Mouse (Mus musculus) intestine, embryonic 14.5 days (tissue): ENCODE data around the gene Lsr. TPM values are rescaled to one million over a fixed set of nuclear protein-coding genes. Genes with fewer than 3 reads are reported as not detected.

Experiments
- ATAC-seq: fragments of 200-750 bp; cut with Nextera tagmentation; replicated peaks from 2 replicates; pipeline ENCODE4 v1.8.0; 2017; ENCODE audit warnings: low read depth, moderate number of reproducible peaks, moderate TSS enrichment, moderate library complexity; ENCODE audit not compliant: low FRiP score, low TSS enrichment
- DNase-seq: peaks from one replicate; pipeline ENCODE4 v3.0.0-alpha.2; 2018; ENCODE audit warnings: low spot score
- H3K27ac ChIP-seq: fragments of 300-500 bp; sonication (generic); 2 replicates; pipeline ENCODE4 v1.5.1; 2014; ENCODE audit warnings: low read depth, mild to moderate bottlenecking, control low read depth
- H3K27me3 ChIP-seq: fragments of 300-500 bp; sonication (generic); replicated peaks from 2 replicates; pipeline ENCODE4 v1.6.1; 2014; ENCODE audit warnings: low read length, control low read depth; ENCODE audit not compliant: control insufficient read depth, insufficient read depth
- H3K36me3 ChIP-seq: fragments of 300-500 bp; sonication (generic); 2 replicates; pipeline ENCODE4 v1.6.1; 2014; ENCODE audit warnings: low read length, control low read depth; ENCODE audit not compliant: control insufficient read depth, insufficient read depth
- H3K4me1 ChIP-seq: fragments of 300-500 bp; sonication (generic); replicated peaks from 2 replicates; pipeline ENCODE4 v1.6.1; 2014; ENCODE audit warnings: low read length, control low read depth, mixed read lengths; ENCODE audit not compliant: control insufficient read depth, insufficient read depth
- H3K4me2 ChIP-seq: fragments of 300-500 bp; sonication (generic); 2 replicates; pipeline ENCODE4 v1.6.1; 2014; ENCODE audit warnings: low read length
- H3K4me3 ChIP-seq: fragments of 300-500 bp; sonication (generic); 2 replicates; pipeline ENCODE4 v1.5.1; 2014; ENCODE audit warnings: low read depth, low read length, control low read depth, mixed read lengths
- H3K9ac ChIP-seq: fragments of 300-500 bp; sonication (generic); 2 replicates; pipeline ENCODE4 v1.6.1; 2014; ENCODE audit warnings: mild to moderate bottlenecking, low read length
- H3K9me3 ChIP-seq: fragments of 300-500 bp; sonication (generic); 2 replicates; pipeline ENCODE4 v1.6.1; 2016; ENCODE audit warnings: low read length, control low read depth; ENCODE audit not compliant: control insufficient read depth
- WGBS: fragments of 180-500 bp; shearing (Covaris S2); extraction: QIAGEN DNeasy Blood & Tissue Kit; methylation state at CpG from one replicate; pipeline ENCODE4 v1.1.7; 2014; 5-methylcytosine and 5-hydroxymethylcytosine counted together
- polyA plus RNA-seq: library from polyadenylated mRNA; unstranded; fragments of >200 nt; fragmentation: Nextera tagmentation; extraction: Ambion mirVana; gene quantifications from 2 replicates; pipeline ENCODE4 v1.2.1, GENCODE M21; 2014

Lsr gene
- 123 and 135 TPM in 2 replicates for polyA plus RNA-seq

DNA sequence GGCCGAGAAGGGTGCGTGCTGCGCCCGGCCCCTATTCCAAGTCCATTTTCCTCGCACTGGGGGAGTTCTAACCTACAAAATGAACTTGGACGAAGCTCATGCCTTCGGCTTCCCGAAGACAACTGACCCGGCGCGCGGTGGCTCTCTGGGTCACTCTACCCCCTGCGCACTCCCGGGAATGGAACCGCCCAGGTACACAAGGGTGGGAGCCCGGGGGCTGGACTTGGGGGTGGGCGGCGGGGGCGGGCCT lies at the start of gene Lsr:
Lsr (minus strand) TSS at position 214 of the 250 bp plus-strand sequence.
- Histone ChIP-seq H3K27ac (peak within 1 kb of the TSS; percentile 81), H3K27me3 (0 out of 2 replicates have a peak, but pooled peaks cover 11% of the 10 kb centered on the region), H3K9me3 (no peaks in the 10 kb centered on the region), H3K9ac (peak within 1 kb of the TSS; percentile 66), H3K36me3 (peaks cover 11% of the 10 kb centered on the region; the same call in 1 of the 2 replicates), H3K4me2 (peak within 1 kb of the TSS; percentile 61), H3K4me1 (no peaks in the 10 kb centered on the region; the same call in 1 of the 2 replicates), H3K4me3 (peak within 1 kb of the TSS; percentile 47)
- WGBS: under 1% methylated on average over 19 of the region's 19 CpGs
- ATAC-seq (peak; percentile 91; the same call in 1 of the 2 replicates), DNase-seq (no peak)

DNA sequence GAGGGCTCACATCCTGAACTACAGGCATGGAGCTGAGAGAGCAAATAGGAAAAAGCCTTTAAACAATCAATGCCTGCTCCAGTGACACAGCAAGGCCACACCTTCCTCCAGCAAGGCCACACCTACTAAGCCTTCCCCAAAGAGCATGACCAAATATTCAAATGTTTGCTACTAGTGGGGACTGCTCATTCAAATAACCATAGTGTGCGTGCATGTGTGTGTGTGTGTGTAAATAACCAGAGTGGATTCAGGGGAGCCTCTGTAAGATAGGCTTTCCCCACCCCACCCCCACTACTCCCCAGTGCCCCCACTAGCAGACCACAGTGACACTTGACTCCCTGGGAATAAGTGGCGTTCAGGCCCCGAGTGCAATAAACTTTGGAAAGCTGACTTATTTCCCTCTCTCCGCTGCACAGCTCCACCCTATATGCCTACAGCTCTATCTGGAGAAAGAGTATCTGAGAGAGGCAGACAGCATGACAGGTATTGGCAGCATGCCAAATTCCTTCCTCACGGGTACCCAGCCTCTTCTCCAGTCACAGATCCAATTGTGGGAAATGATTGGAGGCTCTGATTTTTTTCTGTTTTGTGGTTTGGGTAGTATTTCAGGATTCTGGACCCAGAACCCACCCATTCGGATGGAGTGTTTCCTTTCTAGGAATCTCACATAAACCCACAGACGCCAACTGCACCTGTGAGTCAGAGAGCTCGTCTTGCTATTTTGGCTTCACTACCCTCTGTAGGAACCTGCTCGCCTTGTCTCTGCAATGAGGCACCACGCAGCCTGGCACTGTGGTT lies 44.0 kb upstream of the Lsr start:
- Histone ChIP-seq H3K27me3 (no peaks in the 10 kb centered on the region), H3K4me1 (peaks cover 10% of the 10 kb centered on the region; the same call in 1 of the 2 replicates), H3K36me3 (no peaks in the 10 kb centered on the region), H3K9me3 (no peaks in the 10 kb centered on the region), H3K9ac (no peak overlapping the region), H3K4me2 (no peak overlapping the region), H3K4me3 (no peak overlapping the region), H3K27ac (no peak overlapping the region)
- peak; percentile 63 for DNase-seq
- ATAC-seq: peak; percentile 74
- 37% methylated on average over 10 of the region's 10 CpGs for WGBS

DNA sequence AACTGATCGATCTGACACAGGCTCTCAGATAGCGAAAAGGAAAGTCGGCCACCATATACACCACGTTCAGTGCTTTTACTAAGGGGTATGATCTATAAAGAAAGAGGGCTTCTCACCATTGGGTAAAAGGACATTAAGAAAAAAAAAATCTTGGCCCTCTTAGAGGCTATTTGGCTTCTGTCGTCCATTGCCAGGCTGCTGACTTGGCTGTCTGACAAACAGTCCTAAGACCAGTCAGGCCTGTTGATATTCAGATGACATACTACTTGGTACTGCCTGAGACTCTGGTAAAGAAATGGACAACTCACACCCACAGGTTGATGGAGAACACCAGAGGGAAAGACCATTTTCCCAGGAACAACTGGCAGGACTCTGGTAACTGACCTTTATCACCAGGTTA lies 39.7 kb upstream of the Lsr start:
- Histone ChIP-seq H3K27ac (no peak overlapping the region), H3K36me3 (no peaks in the 10 kb centered on the region), H3K9me3 (no peaks in the 10 kb centered on the region), H3K27me3 (no peaks in the 10 kb centered on the region), H3K4me2 (no peak overlapping the region), H3K9ac (no peak overlapping the region), H3K4me1 (peaks cover 17% of the 10 kb centered on the region; the same call in 1 of the 2 replicates), H3K4me3 (no peak overlapping the region)
- DNase-seq (no peak), ATAC-seq (no peak)
- WGBS: 70% methylated on average over 5 of the region's 5 CpGs

DNA sequence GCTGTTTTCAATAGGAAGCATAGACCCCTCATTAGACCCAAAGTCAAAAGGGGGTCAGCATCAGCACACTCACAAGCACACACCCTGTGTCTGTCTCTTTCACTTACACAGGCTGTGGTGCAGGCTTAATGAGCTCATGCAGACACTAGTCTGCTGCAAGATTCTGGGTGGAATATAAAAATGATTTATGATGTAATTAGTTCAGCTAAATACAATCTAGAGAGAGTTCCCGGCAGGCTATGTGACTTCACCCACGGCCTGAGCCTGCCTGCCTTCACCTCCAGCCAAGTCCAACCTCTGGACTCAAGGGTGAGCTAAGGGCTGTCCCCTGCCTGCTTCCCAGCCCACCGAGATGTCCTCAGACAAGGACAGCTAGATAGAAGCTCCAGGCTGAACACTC lies 35.6 kb upstream of the Lsr start:
- Histone ChIP-seq H3K9ac (no peak overlapping the region), H3K36me3 (no peaks in the 10 kb centered on the region), H3K4me2 (no peak overlapping the region), H3K9me3 (no peaks in the 10 kb centered on the region), H3K27me3 (no peaks in the 10 kb centered on the region), H3K27ac (no peak overlapping the region), H3K4me3 (no peak overlapping the region), H3K4me1 (0 out of 2 replicates have a peak, but pooled peaks cover 7% of the 10 kb centered on the region)
- DNase-seq: no peak
- WGBS: 29% methylated on average over 3 of the region's 3 CpGs
- ATAC-seq: peak; percentile 64; the same call in 1 of the 2 replicates

DNA sequence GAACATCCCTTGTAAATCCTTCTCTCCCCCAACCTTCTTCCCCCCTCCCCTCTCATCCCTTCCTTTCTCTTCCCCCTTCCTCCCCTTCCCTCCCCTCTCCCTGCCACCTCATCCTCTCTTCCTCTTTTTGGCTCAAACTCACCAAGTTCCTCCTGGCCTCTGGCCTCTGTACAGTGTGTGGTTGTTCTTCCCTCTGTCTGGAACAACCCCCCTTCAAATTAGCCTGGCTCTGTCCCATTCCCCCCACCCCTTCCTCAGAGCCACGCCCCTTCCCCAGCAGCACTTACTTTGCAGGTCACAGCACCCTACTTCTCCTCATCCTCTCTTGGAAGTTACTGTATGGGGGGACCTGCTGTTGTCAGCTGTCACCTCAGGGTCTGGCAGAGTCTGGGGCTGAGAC lies 34.9 kb upstream of the Lsr start:
- Histone ChIP-seq H3K9me3 (no peaks in the 10 kb centered on the region), H3K9ac (no peak overlapping the region), H3K27me3 (no peaks in the 10 kb centered on the region), H3K4me3 (no peak overlapping the region), H3K4me1 (0 out of 2 replicates have a peak, but pooled peaks cover 7% of the 10 kb centered on the region), H3K27ac (no peak overlapping the region), H3K4me2 (no peak overlapping the region), H3K36me3 (no peaks in the 10 kb centered on the region)
- no peak for DNase-seq
- WGBS: 70% methylated on average over 1 of the region's 1 CpGs
- 0 out of 2 replicates have a peak, but pooled peaks have one; percentile 20 for ATAC-seq

DNA sequence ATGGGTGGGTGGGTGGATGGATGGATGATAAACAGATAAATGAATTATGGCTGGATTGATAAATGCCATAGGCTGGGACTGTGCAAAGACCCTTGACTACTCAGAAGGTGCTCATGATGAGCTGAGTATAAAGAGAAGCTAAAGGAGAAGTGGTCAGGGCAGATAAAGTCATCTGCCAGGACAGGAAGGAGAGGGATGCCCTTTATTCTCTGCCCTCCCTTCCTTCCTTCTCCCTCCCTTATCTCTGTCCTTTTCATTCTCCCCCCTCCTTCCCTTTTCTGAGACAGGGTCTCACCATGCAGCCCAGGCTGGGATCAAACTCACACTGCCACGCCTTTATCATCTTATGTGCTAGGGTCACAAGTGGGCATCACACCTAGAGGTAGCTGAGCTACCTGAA lies 34.5 kb upstream of the Lsr start:
- Histone ChIP-seq H3K9ac (no peak overlapping the region), H3K27ac (no peak overlapping the region), H3K27me3 (no peaks in the 10 kb centered on the region), H3K9me3 (no peaks in the 10 kb centered on the region), H3K4me1 (0 out of 2 replicates have a peak, but pooled peaks cover 7% of the 10 kb centered on the region), H3K36me3 (no peaks in the 10 kb centered on the region), H3K4me2 (no peak overlapping the region), H3K4me3 (no peak overlapping the region)
- DNase-seq: no peak
- WGBS: 64% methylated on average over 1 of the region's 1 CpGs
- no peak for ATAC-seq

DNA sequence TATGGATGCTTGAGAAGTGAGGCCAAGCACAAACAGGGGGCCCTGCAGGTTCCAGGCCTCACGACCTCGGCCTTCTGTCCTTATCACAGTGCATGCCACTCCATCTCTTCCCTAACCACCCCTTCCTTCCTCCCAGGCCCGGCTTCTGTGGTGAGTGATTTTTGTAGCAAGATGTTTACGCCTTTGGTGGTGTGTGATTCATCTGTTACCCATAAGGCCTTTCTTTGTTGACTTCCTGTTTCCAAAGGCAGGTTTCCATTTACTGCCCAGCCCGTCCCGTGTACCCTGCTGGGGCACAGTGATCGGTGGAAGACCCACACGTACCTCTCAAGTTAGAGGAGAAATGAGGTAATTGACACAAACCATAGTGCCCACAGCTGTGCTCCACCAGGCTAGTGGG lies 29.4 kb upstream of the Lsr start:
- no peak for ATAC-seq
- WGBS: 77% methylated on average over 8 of the region's 8 CpGs

DNA sequence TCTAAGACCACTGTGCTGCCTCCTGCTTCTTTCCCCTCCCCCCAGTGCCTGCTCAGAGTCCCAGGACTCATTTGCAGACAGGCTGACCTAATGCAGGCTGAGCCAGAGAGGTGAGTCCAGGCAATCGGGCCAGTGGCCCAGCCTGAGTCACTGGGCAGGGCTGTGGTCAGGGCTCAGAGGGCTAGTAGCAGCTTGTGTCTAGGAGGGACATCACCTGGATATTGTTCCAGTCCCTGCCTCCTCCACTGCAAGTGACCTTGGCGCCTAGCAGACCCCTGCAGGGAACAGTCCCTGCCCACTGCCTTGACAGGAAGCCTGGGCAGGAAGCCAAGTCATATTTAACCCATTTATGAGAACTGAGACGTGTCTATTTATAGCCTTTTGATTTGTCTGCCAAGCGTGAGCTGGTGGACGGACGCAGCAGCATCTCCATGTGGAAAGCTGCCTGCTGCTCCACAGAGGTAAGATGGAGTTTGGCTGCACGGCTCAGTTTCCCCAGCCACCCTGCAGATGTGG lies 27.3 kb upstream of the Lsr start:
- H3K36me3 ChIP-seq: no peaks in the 10 kb centered on the region
- peaks cover 6% of the 10 kb centered on the region; the same call in 1 of the 2 replicates for H3K9me3 ChIP-seq
- ATAC-seq: peak; percentile 50
- H3K9ac ChIP-seq: 0 out of 2 replicates have a peak overlapping the region, but pooled peaks have one; percentile 3
- 0 out of 2 replicates have a peak overlapping the region, but pooled peaks have one; percentile 12 for H3K4me2 ChIP-seq
- peak; percentile 57 for DNase-seq
- WGBS: 14% methylated on average over 7 of the region's 7 CpGs
- no peak overlapping the region for H3K27ac ChIP-seq
- H3K4me1 ChIP-seq: peaks cover 10% of the 10 kb centered on the region
- H3K4me3 ChIP-seq: no peak overlapping the region
- H3K27me3 ChIP-seq: no peaks in the 10 kb centered on the region

More for the DNA sequence above, 29.4 kb upstream of the Lsr start:
- H3K4me3 ChIP-seq: no peak overlapping the region
- no peaks in the 10 kb centered on the region for H3K27me3 ChIP-seq
- no peaks in the 10 kb centered on the region for H3K36me3 ChIP-seq
- no peak overlapping the region for H3K27ac ChIP-seq
- H3K4me1 ChIP-seq: peaks cover 10% of the 10 kb centered on the region
- no peaks in the 10 kb centered on the region for H3K9me3 ChIP-seq
- H3K4me2 ChIP-seq: no peak overlapping the region
- DNase-seq: no peak
- no peak overlapping the region for H3K9ac ChIP-seq
